Mouse (Mus musculus) cerebellum, adult 2 months (tissue): Measurements from ENCODE around the gene Pxt1. TPM values are rescaled to one million over a fixed set of nuclear protein-coding genes. Genes with fewer than 3 reads are reported as not detected.
A peak's percentile ranks its signal among the peaks of the same experiment; 100 is the strongest.

Experiments
- DNase-seq, 2 experiments: peaks; one replicate each; pipeline ENCODE4 v3.0.0; 2021
- H3K27ac ChIP-seq: fragments of 200-500 bp; 2 replicates; pipeline ENCODE4 v1.5.1; 2012; ENCODE audit warnings: low read length, control low read depth, inconsistent platforms; ENCODE audit not compliant: insufficient read depth
- H3K27me3 ChIP-seq: fragments of 200-500 bp; 2 replicates; pipeline ENCODE4 v1.6.1; 2012; ENCODE audit warnings: inconsistent platforms, mild to moderate bottlenecking, low read length, moderate library complexity; ENCODE audit not compliant: control insufficient read depth, insufficient read depth
- H3K4me1 ChIP-seq: fragments of 200-500 bp; 2 replicates; pipeline ENCODE4 v1.6.1; 2011; ENCODE audit warnings: low read length; ENCODE audit not compliant: control insufficient read depth, insufficient read depth
- H3K4me3 ChIP-seq: fragments of 200-500 bp; replicated peaks from 2 replicates; pipeline ENCODE3; 2011; ENCODE audit warnings: mild to moderate bottlenecking, low read depth, low read length, control low read depth; ENCODE audit not compliant: insufficient read depth
- CTCF ChIP-seq: fragments of 200-500 bp; IDR thresholded peaks from 2 replicates; pipeline ENCODE4 v1.5.1; 2011; ENCODE audit warnings: low read depth, mild to moderate bottlenecking, control low read depth, low read length, moderate library complexity, borderline replicate concordance; ENCODE audit not compliant: insufficient read depth
- POLR2A ChIP-seq: fragments of 200-500 bp; IDR thresholded peaks from 2 replicates; pipeline ENCODE4 v1.6.1; 2011; ENCODE audit warnings: low read length, control low read depth, borderline replicate concordance; ENCODE audit not compliant: insufficient read depth
- WGBS: fragments of 180-500 bp; shearing (Covaris S2); methylation state at CpG from one replicate; pipeline ENCODE4 v1.1.7; 2018; 5-methylcytosine and 5-hydroxymethylcytosine counted together
- polyA plus RNA-seq: library from polyadenylated mRNA; depleted of rRNA; stranded (reverse); fragments of >200 nt; gene quantifications from 2 replicates; pipeline ENCODE4 v1.2.3, GENCODE M21; 2012

The Pxt1 gene
- polyA plus RNA-seq, 1 experiment, result not detected

- TF ChIP-seq CTCF, result no peak
- no peak for DNase-seq
- Histone ChIP-seq H3K27me3 (no peaks in the 10 kb centered on the region), H3K27ac (no peak overlapping the region), H3K4me3 (no peak overlapping the region), H3K4me1 (peaks cover 6% of the 10 kb centered on the region; the same call in 1 of the 2 replicates)
- 94% methylated on average over 9 of the region's 9 CpGs for WGBS
Measured at GRCm38 (mm10) chr17:28954416-28954815, 10.8 kb upstream of the Pxt1 start.

- peak in 1 of 2 experiments; percentile 27 for DNase-seq
- Histone ChIP-seq H3K4me3 (peak overlapping the region; percentile 87), H3K27me3 (no peaks in the 10 kb centered on the region), H3K27ac (peak overlapping the region; percentile 48; the same call in 1 of the 2 replicates), H3K4me1 (peaks cover 6% of the 10 kb centered on the region; the same call in 1 of the 2 replicates)
- TF ChIP-seq CTCF, result no peak
- TF ChIP-seq POLR2A, result no peak
- WGBS, result 1% methylated on average over 9 of the region's 9 CpGs
Measured at GRCm38 (mm10) chr17:28953251-28953650, 9.6 kb upstream of the Pxt1 start.

DNA sequence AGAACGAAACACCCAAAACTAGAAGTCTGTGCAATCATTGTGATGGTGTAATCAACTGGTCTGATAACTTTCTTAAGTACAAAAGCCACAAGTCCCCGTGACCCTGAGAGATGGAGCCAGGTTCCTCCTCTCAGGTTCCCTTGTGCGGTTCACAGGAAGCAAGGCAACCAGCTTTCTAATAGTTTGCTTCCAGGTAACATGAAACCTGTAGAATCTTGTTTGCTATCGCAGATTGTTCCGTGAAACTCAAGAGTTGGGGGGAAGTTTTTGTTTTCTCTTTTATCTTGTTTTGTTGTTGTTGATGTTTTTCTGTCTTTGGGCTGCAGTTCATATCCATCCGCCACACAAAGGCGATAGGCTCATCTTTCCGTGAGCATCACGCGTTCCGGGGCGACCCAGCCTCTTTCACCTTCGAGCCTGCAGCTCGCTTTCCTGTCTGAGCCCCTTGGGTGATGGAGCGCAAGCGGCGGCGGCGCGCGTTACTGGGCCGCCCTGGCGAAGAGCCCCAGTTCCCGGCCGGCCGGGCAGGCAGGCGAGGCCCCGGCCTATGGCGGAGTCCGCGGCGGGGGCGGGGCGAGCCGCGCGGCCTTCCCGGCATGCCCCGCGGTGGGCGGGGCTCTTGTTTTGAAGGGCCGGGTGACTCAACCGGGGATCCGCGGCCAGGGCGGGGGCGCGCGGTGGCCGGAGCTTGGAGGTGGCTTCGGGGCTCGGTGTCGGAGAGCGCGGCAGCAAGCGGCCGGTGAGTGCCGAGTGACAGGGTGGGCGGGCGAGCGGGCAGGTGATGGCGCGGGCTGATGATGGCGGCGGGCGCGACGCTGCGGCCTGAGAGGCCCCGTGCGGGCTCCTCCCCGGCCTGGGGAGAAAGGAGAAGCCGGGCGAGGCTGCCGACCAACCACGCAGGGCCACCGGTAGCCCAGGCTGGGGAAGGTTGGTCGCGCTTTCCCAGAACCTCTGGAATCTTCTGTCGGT is 8.5 kb upstream of the Pxt1 start, which contains the start of gene Kctd20:
Gene Kctd20 (plus strand): TSS at position 120 of the 969 bp plus-strand sequence.
- DNase-seq, result peak; percentile 96
- H3K27ac ChIP-seq, result peak within 1 kb of the TSS; percentile 98
- H3K4me3 ChIP-seq, result peak within 1 kb of the TSS; percentile 87
- under 1% methylated on average over 68 of the region's 80 CpGs for WGBS
- no peak for TF ChIP-seq CTCF
- TF ChIP-seq POLR2A, result peak; percentile 90
- peaks cover 6% of the 10 kb centered on the region; the same call in 1 of the 2 replicates for H3K4me1 ChIP-seq
- no peaks in the 10 kb centered on the region for H3K27me3 ChIP-seq

- 85% methylated on average over 4 of the region's 4 CpGs for WGBS
Measured at GRCm38 (mm10) chr17:28950751-28951150, 7.1 kb upstream of the Pxt1 start.

GRCm38 (mm10) chr17:28948661-28949060 is 5.0 kb upstream of the Pxt1 start:
- Histone ChIP-seq H3K4me3 (no peak overlapping the region), H3K27me3 (no peaks in the 10 kb centered on the region), H3K27ac (no peak overlapping the region), H3K4me1 (no peaks in the 10 kb centered on the region; the same call in 1 of the 2 replicates)
- no peak for TF ChIP-seq CTCF
- DNase-seq, result no peak
- WGBS, result 20% methylated on average over 4 of the region's 4 CpGs

More at GRCm38 (mm10) chr17:28950751-28951150, 7.1 kb upstream of the Pxt1 start:
- H3K27me3 ChIP-seq, result no peaks in the 10 kb centered on the region
- H3K4me1 ChIP-seq, result peaks cover 6% of the 10 kb centered on the region; the same call in 1 of the 2 replicates
- TF ChIP-seq POLR2A (no peak), CTCF (no peak)
- no peak overlapping the region for H3K27ac ChIP-seq
- no peak overlapping the region for H3K4me3 ChIP-seq
- no peak for DNase-seq

DNA sequence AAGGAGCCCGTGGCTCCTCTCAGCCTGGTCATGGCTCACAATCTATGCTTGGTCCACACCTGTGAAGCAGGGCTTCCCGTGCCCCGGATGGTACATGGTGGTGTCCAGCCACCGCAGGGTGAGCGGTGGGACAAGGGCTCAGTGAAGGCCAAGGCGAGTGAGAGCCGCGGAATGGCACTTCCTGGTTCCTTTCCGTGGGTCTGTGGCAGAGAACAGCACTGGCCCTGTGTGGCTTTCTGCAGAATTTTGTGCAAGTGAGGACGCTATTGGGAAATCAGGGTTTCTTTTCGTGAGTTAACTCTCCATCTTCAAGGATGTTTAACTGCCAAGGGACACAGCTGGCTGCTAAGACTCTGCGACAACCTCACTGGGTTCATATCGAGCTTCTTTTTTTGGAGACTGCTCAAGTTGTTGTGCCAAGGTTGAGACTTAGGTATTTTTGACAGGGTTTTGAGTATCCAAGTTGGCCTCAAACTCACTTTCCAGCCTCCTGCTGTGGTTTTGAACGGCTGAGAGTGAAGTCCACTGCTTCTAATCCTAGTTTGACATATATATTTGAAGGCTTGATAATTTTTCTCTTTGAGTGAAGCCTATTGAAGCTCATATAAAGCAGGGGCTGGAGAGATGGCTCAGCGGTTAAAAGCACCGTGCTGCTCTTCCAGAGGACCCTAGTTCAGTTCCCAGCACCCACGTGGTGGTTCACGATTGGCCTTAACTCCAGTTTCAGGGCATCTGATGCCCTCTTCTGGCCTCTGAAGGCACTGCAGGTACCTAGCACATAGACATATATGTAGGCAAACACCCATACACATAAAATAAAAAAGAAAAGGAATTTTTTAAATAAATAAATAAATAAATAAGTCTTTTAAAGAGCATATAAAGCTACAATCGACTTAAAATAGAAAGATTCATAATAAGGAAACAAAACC is 3.6 kb upstream of the Pxt1 start:
- DNase-seq, result no peak

DNA sequence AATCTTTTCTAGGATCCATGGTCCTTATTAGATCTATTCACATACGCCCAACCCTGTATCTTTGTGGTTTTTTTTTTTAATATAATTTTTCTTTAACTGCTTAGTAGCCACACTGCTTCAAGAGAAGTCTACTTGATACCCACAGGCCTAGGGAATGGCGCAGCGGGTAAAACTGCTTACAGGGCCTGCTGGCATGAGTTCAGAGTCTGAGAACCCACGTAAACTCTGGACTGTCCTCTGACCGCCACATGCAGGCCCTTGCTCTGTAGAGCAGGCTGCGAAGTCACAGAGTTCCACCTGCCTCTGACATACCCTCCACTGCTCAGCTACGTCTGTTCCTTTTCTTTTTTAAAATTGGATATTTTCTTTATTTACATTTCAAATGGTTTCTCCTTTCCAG is 841 bp upstream of the Pxt1 start:
- no peak for DNase-seq
- Histone ChIP-seq H3K4me3 (no peak overlapping the region), H3K27ac (no peak overlapping the region), H3K27me3 (no peaks in the 10 kb centered on the region), H3K4me1 (peaks cover 7% of the 10 kb centered on the region)
- 89% methylated on average over 7 of the region's 7 CpGs for WGBS
- TF ChIP-seq POLR2A, result no peak
- TF ChIP-seq CTCF, result no peak

More for the DNA sequence above, 3.6 kb upstream of the Pxt1 start:
- Histone ChIP-seq H3K4me3 (no peak overlapping the region), H3K4me1 (no peaks in the 10 kb centered on the region), H3K27me3 (no peaks in the 10 kb centered on the region), H3K27ac (no peak overlapping the region)
- WGBS, result 85% methylated on average over 19 of the region's 19 CpGs
- no peak for TF ChIP-seq CTCF
- no peak for TF ChIP-seq POLR2A
